Mouse (Mus musculus) brain, embryonic 14.5 days (tissue): ENCODE results near the gene Ssh3.

Experiments used
- CTCF ChIP-seq: fragments of 200-500 bp; IDR thresholded peaks from 2 replicates; pipeline ENCODE4 v1.5.1; 2012; ENCODE audit warnings: inconsistent platforms, mild to moderate bottlenecking, moderate library complexity, borderline replicate concordance; ENCODE audit not compliant: insufficient read depth, insufficient read length; ENCODE audit errors: extremely low read depth
- POLR2A ChIP-seq: fragments of 200-500 bp; IDR thresholded peaks from 2 replicates; pipeline ENCODE4 v1.6.1; 2012; ENCODE audit warnings: mild to moderate bottlenecking, inconsistent platforms, borderline replicate concordance; ENCODE audit not compliant: poor library complexity, insufficient read depth, insufficient read length, severe bottlenecking; ENCODE audit errors: extremely low read depth

DNA sequence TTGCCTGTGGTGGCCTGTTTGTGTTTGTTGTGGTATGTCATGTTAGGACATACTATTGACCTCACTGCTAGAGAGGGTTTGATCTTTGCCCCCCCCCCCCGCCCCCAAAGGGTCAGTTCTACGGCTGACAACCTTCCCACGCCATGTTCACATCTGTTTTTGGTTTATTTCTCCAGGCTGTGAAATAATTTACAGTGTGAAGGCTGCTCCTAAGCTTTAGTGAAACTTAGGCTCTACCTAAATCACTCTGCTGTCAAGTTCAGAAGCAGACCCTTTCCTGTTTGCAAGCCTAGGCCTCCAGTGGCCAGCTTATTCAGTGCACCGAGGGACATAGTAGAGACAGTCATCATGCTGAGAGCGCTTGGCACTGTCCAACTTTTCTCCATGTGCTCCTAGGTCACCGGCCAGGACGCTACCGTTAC, 28.7 kb downstream of the Ssh3 start:
- no peak for TF ChIP-seq CTCF
- no peak for TF ChIP-seq POLR2A
